Mouse (Mus musculus) testis, adult 2 months (tissue): ENCODE results near the gene Ccr1l1.

Source experiments
- CTCF ChIP-seq: fragments of 200-500 bp; IDR thresholded peaks from 2 replicates; pipeline ENCODE4 v1.5.1; 2012; ENCODE audit warnings: low read depth, mild to moderate bottlenecking, inconsistent platforms, low read length, moderate library complexity; ENCODE audit not compliant: control insufficient read depth, insufficient read depth, insufficient replicate concordance
- POLR2A ChIP-seq: fragments of 200-500 bp; IDR thresholded peaks from 2 replicates; pipeline ENCODE4 v1.6.1; 2012; ENCODE audit warnings: low read depth, mild to moderate bottlenecking, inconsistent platforms, low read length, moderate library complexity; ENCODE audit not compliant: control insufficient read depth

GRCm38 (mm10) chr9:123964776-123965175 lies 13.4 kb downstream of the Ccr1l1 start:
- no peak for TF ChIP-seq CTCF
- TF ChIP-seq POLR2A = no peak
